Mouse (Mus musculus) adrenal gland, postnatal 10 days (tissue): ENCODE data around the gene Cpne1. TPM values are rescaled to one million over a fixed set of nuclear protein-coding genes. Genes with fewer than 3 reads are reported as not detected.
"Not testable (repeated sequence)": the region's sequence is repeated elsewhere in the genome, so short reads cannot be mapped to it uniquely, and the experiment has no call there.

Experiments used
- DNase-seq: peaks from one replicate; pipeline ENCODE4 v3.0.0; 2021; ENCODE audit warnings: mixed read lengths
- long read RNA-seq, 2 experiments: library from polyadenylated mRNA; stranded (forward); transcript quantifications; one replicate each; pipeline ENCODE4 v2.0.0; 2021
- total RNA-seq, 2 experiments: library from RNA; stranded (reverse); gene quantifications; 2 replicates each; pipeline ENCODE4 v1.2.3; 2021

Gene Cpne1
- total RNA-seq = 10 to 100 TPM; 44.4 to 47.5 TPM
- long read RNA-seq, experiment 1, transcript Cpne1-202 (16 exons, 3,441 nt) = major isoform, 8 of 32 reads
- long read RNA-seq, experiment 1, partial matches to known transcripts = 4 of 32 reads
- long read RNA-seq, experiment 1, other reads (novel, unspliced or antisense) = 18 of 32 reads
- long read RNA-seq, experiment 2, transcript Cpne1-202 (16 exons, 3,441 nt) = major isoform, 14 of 29 reads
- long read RNA-seq, experiment 2, partial matches to known transcripts = 4 of 29 reads
- long read RNA-seq, experiment 2, other reads (novel, unspliced or antisense) = 10 of 29 reads

GRCm38 (mm10) chr2:156111358-156112079 is at the start of gene Cpne1, which contains the start of gene Rbm12:
Gene Cpne1 (minus strand): TSS chr2:156111965.
Gene Rbm12 (minus strand): TSS chr2:156111978.
- DNase-seq = peak; percentile 95

GRCm38 (mm10) chr2:156151538-156151937 is 39.8 kb upstream of the Cpne1 start:
- no peak for DNase-seq

GRCm38 (mm10) chr2:156147316-156147915 is 35.7 kb upstream of the Cpne1 start:
- peak; percentile 22 for DNase-seq

GRCm38 (mm10) chr2:156146272-156146989 is 34.7 kb upstream of the Cpne1 start:
- DNase-seq = no peak

- DNase-seq = no peak
Observed at GRCm38 (mm10) chr2:156145486-156146130, 33.8 kb upstream of the Cpne1 start.

- peak; percentile 96 for DNase-seq
Observed at GRCm38 (mm10) chr2:156143953-156144724, 32.4 kb upstream of the Cpne1 start, which contains the start of the genes Romo1 and Nfs1. Gene Romo1 (plus strand): TSS chr2:156144039. Gene Nfs1 (minus strand): TSS chr2:156144186.

GRCm38 (mm10) chr2:156143367-156143766 is 31.6 kb upstream of the Cpne1 start:
- peak; percentile 17 for DNase-seq

- no peak for DNase-seq
Observed at GRCm38 (mm10) chr2:156142820-156143219, 31.1 kb upstream of the Cpne1 start.

GRCm38 (mm10) chr2:156135695-156136094 is 23.9 kb upstream of the Cpne1 start:
- no peak for DNase-seq

GRCm38 (mm10) chr2:156134161-156134560 is 22.4 kb upstream of the Cpne1 start:
- DNase-seq = no peak

GRCm38 (mm10) chr2:156126992-156127391 is 15.2 kb upstream of the Cpne1 start, which contains the start of gene Gm28036:
Gene Gm28036 (minus strand): TSS chr2:156127092.
- no peak for DNase-seq

GRCm38 (mm10) chr2:156123731-156124130 is 12.0 kb upstream of the Cpne1 start:
- DNase-seq = no peak

- no peak for DNase-seq
Observed at GRCm38 (mm10) chr2:156119566-156119965, 7.8 kb upstream of the Cpne1 start.

- not testable (repeated sequence) for DNase-seq
Observed at GRCm38 (mm10) chr2:156112080-156112423, 287 bp upstream of the Cpne1 start.

- peak; percentile 18 for DNase-seq
Observed at GRCm38 (mm10) chr2:156110627-156111357, 973 bp downstream of the Cpne1 start.

GRCm38 (mm10) chr2:156091926-156092325 is 19.8 kb downstream of the Cpne1 start:
- no peak for DNase-seq

- DNase-seq = no peak
Observed at GRCm38 (mm10) chr2:156089799-156090198, 22.0 kb downstream of the Cpne1 start.

GRCm38 (mm10) chr2:156087391-156088110 is 24.2 kb downstream of the Cpne1 start:
- DNase-seq = no peak

GRCm38 (mm10) chr2:156084541-156084940 is 27.2 kb downstream of the Cpne1 start:
- no peak for DNase-seq

GRCm38 (mm10) chr2:156080391-156080790 is 31.4 kb downstream of the Cpne1 start:
- no peak for DNase-seq
